Mouse (Mus musculus) duodenum, adult 2 months (tissue): ENCODE results near the gene CN725425. TPM values are rescaled to one million over a fixed set of nuclear protein-coding genes. Genes with fewer than 3 reads are reported as not detected.

ENCODE experiments used
- polyA plus RNA-seq: library from polyadenylated mRNA; depleted of rRNA; stranded (reverse); fragments of >200 nt; gene quantifications from 2 replicates; pipeline ENCODE4 v1.2.3, GENCODE M21; 2012; ENCODE audit warnings: low replicate concordance; rRNA removed

The CN725425 gene
- polyA plus RNA-seq = not detected in 2 replicates

GRCm38 (mm10) chr15:91199256-91199905 is at the start of gene CN725425:
Gene CN725425, plus strand, starts transcription at chr15:91199494.

GRCm38 (mm10) chr15:91191412-91192222 is 7.7 kb upstream of the CN725425 start, which contains the start of gene Abcd2:
Gene Abcd2, minus strand, starts transcription at chr15:91191799.

Other genes with a start within 250 kb of the CN725425 start
- gene Kif21a, start 149.5 kb upstream of the CN725425 start, polyA plus RNA-seq = 0.84 and 1.1 TPM in 2 replicates
- 0.04 TPM in 1 of 2 replicates, not detected in the other for gene Abcd2, start 7.7 kb upstream of the CN725425 start, polyA plus RNA-seq